Mouse (Mus musculus) limb, embryonic 14.5 days (tissue): ENCODE results near the gene Srd5a2. TPM values are rescaled to one million over a fixed set of nuclear protein-coding genes. Genes with fewer than 3 reads are reported as not detected.
A peak's percentile ranks its signal among the peaks of the same experiment; 100 is the strongest.

Experiments used
- ATAC-seq: fragments of 200-750 bp; cut with Nextera tagmentation; 2 replicates; pipeline ENCODE4 v1.8.0; 2017; ENCODE audit warnings: low read depth, moderate number of reproducible peaks, moderate TSS enrichment; ENCODE audit not compliant: low FRiP score
- DNase-seq: peaks from one replicate; pipeline ENCODE4 v3.0.0-alpha.2; 2015; ENCODE audit warnings: low spot score
- H3K27ac ChIP-seq: fragments of 300-500 bp; sonication (generic); replicated peaks from 2 replicates; pipeline ENCODE4 v1.5.1; 2014; ENCODE audit warnings: low read depth, mild to moderate bottlenecking, low read length, moderate library complexity, mixed read lengths
- H3K27me3 ChIP-seq: fragments of 300-500 bp; sonication (generic); 2 replicates; pipeline ENCODE4 v1.6.1; 2014; ENCODE audit warnings: low read length, mixed read lengths; ENCODE audit not compliant: control insufficient read depth, insufficient read depth
- H3K36me3 ChIP-seq: fragments of 300-500 bp; sonication (generic); 2 replicates; pipeline ENCODE4 v1.6.1; 2014; ENCODE audit warnings: mild to moderate bottlenecking, low read length, moderate library complexity, mixed read lengths; ENCODE audit not compliant: control insufficient read depth, insufficient read depth
- H3K4me1 ChIP-seq: fragments of 300-500 bp; sonication (generic); 2 replicates; pipeline ENCODE4 v1.6.1; 2014; ENCODE audit warnings: antibody characterized with exemption, low read length, mixed read lengths; ENCODE audit not compliant: control insufficient read depth, insufficient read depth
- H3K4me2 ChIP-seq: fragments of 300-500 bp; sonication (generic); replicated peaks from 2 replicates; pipeline ENCODE4 v1.6.1; 2014; ENCODE audit warnings: low read depth, mild to moderate bottlenecking, low read length, moderate library complexity; ENCODE audit not compliant: severe bottlenecking
- H3K4me3 ChIP-seq: fragments of 300-500 bp; sonication (generic); replicated peaks from 2 replicates; pipeline ENCODE4 v1.5.1; 2014; ENCODE audit warnings: low read length
- H3K9ac ChIP-seq: fragments of 300-500 bp; sonication (generic); 2 replicates; pipeline ENCODE4 v1.6.1; 2014; ENCODE audit warnings: mild to moderate bottlenecking, low read depth, low read length, moderate library complexity; ENCODE audit not compliant: severe bottlenecking
- H3K9me3 ChIP-seq: fragments of 300-500 bp; sonication (generic); 2 replicates; pipeline ENCODE4 v1.6.1; 2016; ENCODE audit warnings: low read length; ENCODE audit not compliant: control insufficient read depth
- POLR2A ChIP-seq: fragments of 200-500 bp; IDR thresholded peaks from 2 replicates; pipeline ENCODE4 v1.8.0; 2012; ENCODE audit warnings: inconsistent platforms, mild to moderate bottlenecking, moderate library complexity, borderline replicate concordance; ENCODE audit not compliant: insufficient read depth, insufficient read length; ENCODE audit errors: extremely low read depth
- WGBS: fragments of 180-500 bp; shearing (Covaris S2); extraction: QIAGEN DNeasy Blood & Tissue Kit; methylation state at CpG from one replicate; pipeline ENCODE4 v1.1.7; 2014; 5-methylcytosine and 5-hydroxymethylcytosine counted together
- polyA plus RNA-seq, 2 experiments: library from polyadenylated mRNA; depleted of rRNA in 1 of 2; stranded (reverse) in 1 of 2; unstranded in 1 of 2; fragments of >200 nt; fragmentation: Nextera tagmentation in 1 of 2; extraction: Ambion mirVana in 1 of 2; gene quantifications; 2 replicates each; pipeline versions ENCODE4 v1.2.1 to v1.2.3; 2012 to 2014

The Srd5a2 gene
- polyA plus RNA-seq, 2 experiments: 0.52 to 1.5 TPM

DNA sequence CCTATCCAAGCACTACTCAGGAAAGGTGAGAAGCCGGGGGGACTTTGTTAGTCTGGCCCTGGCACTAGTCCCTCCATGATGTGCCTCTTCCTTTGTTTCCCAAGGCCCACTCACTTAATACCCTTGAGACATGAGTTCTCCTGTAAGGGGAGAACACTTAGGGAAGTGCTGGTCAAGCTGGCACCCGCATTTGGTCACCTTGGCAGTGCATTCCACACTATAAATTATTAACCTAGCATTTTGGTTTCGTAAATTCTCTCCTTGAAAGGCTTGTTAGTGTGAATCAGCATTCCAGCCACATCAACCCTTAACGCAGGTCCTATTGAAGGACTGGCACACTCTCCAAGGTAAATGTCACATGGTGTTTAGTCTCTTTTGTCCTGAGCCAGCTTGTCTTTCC, 61.8 kb downstream of the Srd5a2 start:
- H3K27ac ChIP-seq: no peak overlapping the region
- no peaks in the 10 kb centered on the region for H3K9me3 ChIP-seq
- DNase-seq (no peak), ATAC-seq (no peak)
- H3K36me3 ChIP-seq: no peaks in the 10 kb centered on the region
- H3K4me3 ChIP-seq: no peak overlapping the region
- peaks cover 7% of the 10 kb centered on the region; the same call in 1 of the 2 replicates for H3K4me1 ChIP-seq
- no peak for TF ChIP-seq POLR2A
- no peaks in the 10 kb centered on the region for H3K27me3 ChIP-seq
- no peak overlapping the region for H3K9ac ChIP-seq
- no peak overlapping the region for H3K4me2 ChIP-seq
- 92% methylated on average over 4 of the region's 4 CpGs for WGBS

DNA sequence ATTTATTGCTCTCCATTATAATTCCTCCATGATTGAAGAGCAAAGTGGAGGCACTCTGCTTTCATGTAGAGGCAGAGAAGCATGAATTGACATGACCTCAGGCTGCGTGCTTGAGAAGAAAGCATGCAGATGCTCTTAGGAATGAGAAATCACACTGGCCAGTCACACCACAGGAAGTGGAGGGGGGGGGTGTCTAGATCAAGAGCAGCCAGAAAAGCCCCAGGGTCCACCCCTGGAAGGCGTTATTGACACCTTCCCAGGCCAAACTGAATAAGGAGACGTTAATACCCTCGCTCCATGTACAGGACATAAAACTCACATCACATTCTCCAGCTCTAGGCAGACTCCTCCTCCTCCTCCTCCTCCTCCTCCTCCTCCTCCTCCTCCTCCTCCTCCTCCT, 63.2 kb downstream of the Srd5a2 start:
- H3K27me3 ChIP-seq: no peaks in the 10 kb centered on the region
- TF ChIP-seq POLR2A: no peak
- no peak overlapping the region for H3K9ac ChIP-seq
- no peak overlapping the region for H3K27ac ChIP-seq
- no peak overlapping the region for H3K4me2 ChIP-seq
- 6% methylated on average over 4 of the region's 4 CpGs for WGBS
- ATAC-seq: peak; percentile 30; the same call in 1 of the 2 replicates
- no peaks in the 10 kb centered on the region for H3K36me3 ChIP-seq
- DNase-seq: peak; percentile 24
- H3K4me3 ChIP-seq: no peak overlapping the region
- peaks cover 7% of the 10 kb centered on the region; the same call in 1 of the 2 replicates for H3K4me1 ChIP-seq
- no peaks in the 10 kb centered on the region for H3K9me3 ChIP-seq

DNA sequence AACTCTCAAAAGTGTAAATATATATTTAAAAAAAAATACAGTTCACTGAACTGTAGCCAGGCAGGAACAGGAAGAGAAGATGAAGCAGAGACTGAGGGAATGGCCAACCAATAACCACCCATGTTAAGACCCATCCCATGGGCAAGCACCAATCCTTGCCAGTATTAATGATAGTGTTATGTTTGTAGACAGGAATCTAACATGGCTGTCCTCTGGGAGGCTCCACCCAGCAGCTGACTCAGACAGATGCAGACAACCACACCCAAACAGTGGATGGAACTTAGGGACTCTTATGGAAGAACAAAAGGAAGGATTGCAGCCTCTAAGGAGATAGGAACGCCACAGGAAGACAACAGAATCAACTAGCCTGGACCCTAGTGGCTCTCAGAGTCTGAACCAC, 64.8 kb downstream of the Srd5a2 start:
- no peak for ATAC-seq
- no peak overlapping the region for H3K27ac ChIP-seq
- no peak for DNase-seq
- H3K36me3 ChIP-seq: no peaks in the 10 kb centered on the region
- no peak overlapping the region for H3K4me3 ChIP-seq
- no peak overlapping the region for H3K9ac ChIP-seq
- H3K4me1 ChIP-seq: peaks cover 7% of the 10 kb centered on the region; the same call in 1 of the 2 replicates
- WGBS: 79% methylated on average over 1 of the region's 1 CpGs
- no peaks in the 10 kb centered on the region for H3K27me3 ChIP-seq
- no peak overlapping the region for H3K4me2 ChIP-seq
- no peak for TF ChIP-seq POLR2A
- H3K9me3 ChIP-seq: no peaks in the 10 kb centered on the region

DNA sequence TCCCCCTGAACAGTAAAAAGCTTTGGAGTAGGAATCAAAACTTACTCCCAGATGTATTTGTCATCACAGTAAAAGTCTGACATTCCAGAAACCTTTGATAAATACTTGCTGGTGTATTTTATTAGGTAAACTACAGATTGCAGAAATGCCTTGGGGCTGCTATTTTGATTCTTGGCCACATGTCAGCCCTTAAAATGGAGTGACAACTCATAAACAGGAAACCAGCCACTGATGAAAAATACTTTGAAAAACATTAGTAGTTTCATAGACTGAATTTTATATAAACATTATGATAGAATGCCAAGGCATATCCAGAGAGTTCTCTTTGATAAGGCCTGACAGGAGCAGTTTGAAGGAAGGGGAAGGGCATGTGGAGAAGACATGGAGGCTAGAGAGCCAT, 71.7 kb downstream of the Srd5a2 start:
- no peak for TF ChIP-seq POLR2A
- no peak overlapping the region for H3K27ac ChIP-seq
- H3K9me3 ChIP-seq: no peaks in the 10 kb centered on the region
- H3K4me3 ChIP-seq: no peak overlapping the region
- H3K4me2 ChIP-seq: no peak overlapping the region
- DNase-seq (no peak), ATAC-seq (no peak)
- H3K4me1 ChIP-seq: 0 out of 2 replicates have a peak, but pooled peaks cover 5% of the 10 kb centered on the region
- H3K36me3 ChIP-seq: no peaks in the 10 kb centered on the region
- no peaks in the 10 kb centered on the region for H3K27me3 ChIP-seq
- H3K9ac ChIP-seq: no peak overlapping the region

DNA sequence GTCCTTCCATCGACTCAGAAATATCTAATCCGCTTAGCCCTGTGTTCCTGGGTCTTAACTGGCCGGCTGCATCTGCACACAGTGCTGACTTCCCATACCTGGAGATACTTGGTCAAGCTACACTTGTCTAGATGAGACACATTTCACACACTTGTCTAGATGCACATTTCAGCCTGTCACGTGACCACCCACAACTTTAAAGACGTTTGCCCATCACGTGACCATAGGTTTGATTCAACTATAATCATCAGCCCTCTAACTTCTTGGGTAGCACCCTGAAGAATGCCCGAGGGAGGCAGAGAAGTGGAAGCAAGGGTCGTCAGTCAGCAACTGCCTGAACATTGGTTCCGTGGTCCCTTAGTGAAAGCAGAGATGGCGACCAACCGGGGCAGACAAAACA, 75.1 kb downstream of the Srd5a2 start:
- no peaks in the 10 kb centered on the region for H3K9me3 ChIP-seq
- H3K36me3 ChIP-seq: no peaks in the 10 kb centered on the region
- no peaks in the 10 kb centered on the region for H3K27me3 ChIP-seq
- H3K4me1 ChIP-seq: 0 out of 2 replicates have a peak, but pooled peaks cover 8% of the 10 kb centered on the region
- WGBS: 93% methylated on average over 11 of the region's 11 CpGs
- no peak for TF ChIP-seq POLR2A
- no peak for DNase-seq
- H3K4me3 ChIP-seq: no peak overlapping the region
- no peak overlapping the region for H3K9ac ChIP-seq
- ATAC-seq: no peak
- H3K27ac ChIP-seq: no peak overlapping the region
- no peak overlapping the region for H3K4me2 ChIP-seq

DNA sequence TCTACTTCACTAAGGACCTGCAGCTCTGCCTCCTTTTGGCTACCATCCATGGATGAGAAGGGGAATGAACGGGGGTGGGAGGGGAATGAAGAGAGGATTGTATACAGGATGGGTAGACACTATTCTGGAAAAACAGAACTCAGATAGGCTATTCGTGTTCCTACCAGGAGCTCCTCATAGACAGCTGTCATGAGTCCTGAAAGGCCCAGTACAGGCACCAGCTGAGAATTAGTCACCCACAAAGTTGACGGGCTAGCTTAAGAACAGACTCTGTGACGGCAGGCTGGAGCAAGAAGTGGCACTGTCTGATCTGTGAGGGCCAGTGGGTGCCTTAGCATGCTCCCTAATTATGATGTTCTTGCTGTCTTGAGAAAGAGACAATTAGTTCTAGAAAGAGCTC, 76.4 kb downstream of the Srd5a2 start:
- Histone ChIP-seq H3K36me3 (no peaks in the 10 kb centered on the region), H3K4me3 (no peak overlapping the region), H3K27me3 (no peaks in the 10 kb centered on the region), H3K9ac (no peak overlapping the region), H3K9me3 (no peaks in the 10 kb centered on the region), H3K4me1 (0 out of 2 replicates have a peak, but pooled peaks cover 5% of the 10 kb centered on the region), H3K4me2 (no peak overlapping the region), H3K27ac (no peak overlapping the region)
- WGBS: 78% methylated on average over 4 of the region's 4 CpGs
- no peak for ATAC-seq
- no peak for TF ChIP-seq POLR2A
- DNase-seq: no peak
